Mouse (Mus musculus): ENCODE results near the gene Hoxa1. TPM values are rescaled to one million over a fixed set of nuclear protein-coding genes. Genes with fewer than 3 reads are reported as not detected.

The Hoxa1 gene
- polyA plus RNA-seq, 1 experiment from 2014 or later, result 0.57 TPM

DNA sequence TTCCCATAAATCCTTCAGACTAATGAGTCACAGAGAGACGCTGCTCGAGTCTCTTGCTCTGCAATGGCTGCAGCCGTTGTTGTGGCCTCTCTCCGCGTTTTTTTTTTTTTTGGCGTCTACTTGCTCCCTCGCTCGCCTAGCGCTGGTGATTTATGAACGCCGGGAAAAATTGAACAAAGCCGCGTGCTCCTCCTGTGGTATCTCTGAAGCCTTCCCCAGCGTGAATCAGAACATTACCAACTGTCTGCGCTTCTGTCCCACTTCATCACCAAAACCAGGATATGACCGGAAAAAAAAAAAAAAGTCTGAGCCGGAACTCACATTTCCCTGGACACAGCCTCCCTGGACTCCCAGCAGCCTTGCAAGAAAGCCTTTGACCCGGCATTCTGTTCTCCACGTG, 27.1 kb upstream of the Hoxa1 start:
- WGBS, result 2% methylated on average over 19 of the region's 19 CpGs
- DNase-seq (ENCODE audit: low spot score), result no peak
- Histone ChIP-seq H3K27ac (replicated peaks) (no peak overlapping the region), H3K4me3 (no peak overlapping the region), H3K4me1 (no peaks in the 10 kb centered on the region), H3K27me3 (replicated peaks; ENCODE audit: low read depth, poor library complexity, severe bottlenecking) (peaks cover 100% of the 10 kb centered on the region), H3K9me3 (no peaks in the 10 kb centered on the region), H3K36me3 (replicated peaks) (no peaks in the 10 kb centered on the region)

DNA sequence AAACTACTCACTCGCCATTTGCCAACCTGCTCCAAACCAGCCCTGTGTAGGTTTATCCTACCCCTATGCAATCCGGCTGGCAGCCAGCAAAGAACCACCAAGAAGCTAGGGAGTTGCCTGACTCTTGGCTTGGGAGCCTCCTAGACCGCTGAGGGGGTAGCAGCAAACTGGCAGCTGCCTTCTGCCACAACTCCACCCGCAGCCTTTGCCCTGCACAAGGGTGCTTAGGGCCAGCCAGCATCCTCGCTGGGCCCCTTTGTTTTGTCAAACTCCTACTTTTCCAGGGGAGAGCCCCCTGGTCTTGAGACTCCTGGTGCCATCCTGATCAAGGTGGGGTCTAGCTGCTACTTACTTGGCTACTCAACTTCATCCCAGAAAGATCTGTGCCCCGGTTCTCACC, 26.6 kb upstream of the Hoxa1 start:
- Histone ChIP-seq H3K9me3 (no peaks in the 10 kb centered on the region), H3K4me1 (no peaks in the 10 kb centered on the region), H3K36me3 (replicated peaks) (no peaks in the 10 kb centered on the region), H3K27me3 (replicated peaks; ENCODE audit: low read depth, poor library complexity, severe bottlenecking) (peaks cover 100% of the 10 kb centered on the region), H3K4me3 (no peak overlapping the region), H3K27ac (replicated peaks) (no peak overlapping the region)
- WGBS, result 1% methylated on average over 6 of the region's 6 CpGs
- peak; percentile 36 for DNase-seq (ENCODE audit: low spot score)

GRCm38 (mm10) chr6:52183311-52184080, 25.4 kb upstream of the Hoxa1 start:
- no peaks in the 10 kb centered on the region for H3K36me3 ChIP-seq (replicated peaks)
- no peak for DNase-seq (ENCODE audit: low spot score)
- no peaks in the 10 kb centered on the region for H3K4me1 ChIP-seq
- H3K27ac ChIP-seq (replicated peaks), result no peak overlapping the region
- H3K4me3 ChIP-seq, result no peak overlapping the region
- H3K27me3 ChIP-seq (replicated peaks; ENCODE audit: low read depth, poor library complexity, severe bottlenecking), result peaks cover 100% of the 10 kb centered on the region
- 8% methylated on average over 10 of the region's 10 CpGs for WGBS
- no peaks in the 10 kb centered on the region for H3K9me3 ChIP-seq

GRCm38 (mm10) chr6:52182793-52183192, 24.7 kb upstream of the Hoxa1 start:
- no peaks in the 10 kb centered on the region for H3K9me3 ChIP-seq
- H3K4me3 ChIP-seq, result no peak overlapping the region
- H3K27me3 ChIP-seq (replicated peaks; ENCODE audit: low read depth, poor library complexity, severe bottlenecking), result peaks cover 100% of the 10 kb centered on the region
- H3K36me3 ChIP-seq (replicated peaks), result no peaks in the 10 kb centered on the region
- DNase-seq (ENCODE audit: low spot score), result no peak
- no peaks in the 10 kb centered on the region for H3K4me1 ChIP-seq
- WGBS, result 9% methylated on average over 1 of the region's 1 CpGs
- no peak overlapping the region for H3K27ac ChIP-seq (replicated peaks)

GRCm38 (mm10) chr6:52182030-52182429, 23.9 kb upstream of the Hoxa1 start:
- Histone ChIP-seq H3K27me3 (replicated peaks; ENCODE audit: low read depth, poor library complexity, severe bottlenecking) (peaks cover 100% of the 10 kb centered on the region), H3K36me3 (replicated peaks) (no peaks in the 10 kb centered on the region), H3K9me3 (no peaks in the 10 kb centered on the region), H3K27ac (replicated peaks) (no peak overlapping the region), H3K4me1 (no peaks in the 10 kb centered on the region), H3K4me3 (no peak overlapping the region)
- 11% methylated on average over 2 of the region's 2 CpGs for WGBS
- DNase-seq (ENCODE audit: low spot score), result no peak

DNA sequence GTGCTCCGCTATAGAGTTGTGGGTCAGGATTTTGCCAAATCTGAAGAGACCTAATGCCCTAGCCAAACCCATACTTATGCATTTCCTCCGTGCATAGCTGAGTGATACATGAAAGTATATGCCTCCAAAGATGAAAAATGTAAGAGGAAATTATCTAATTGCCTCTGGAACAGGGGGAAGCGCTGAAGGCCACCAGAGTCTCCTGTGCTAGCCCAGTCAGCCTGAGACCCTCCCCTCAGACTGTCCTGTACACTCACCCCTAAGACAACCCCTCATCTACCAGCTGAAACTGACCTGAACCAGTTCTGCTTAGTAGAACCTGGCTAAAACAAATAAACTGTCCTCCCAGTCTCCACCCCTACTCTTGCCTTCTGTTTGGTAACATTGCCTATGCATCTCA, 22.6 kb upstream of the Hoxa1 start:
- Histone ChIP-seq H3K27ac (replicated peaks) (no peak overlapping the region), H3K4me3 (no peak overlapping the region), H3K27me3 (replicated peaks; ENCODE audit: low read depth, poor library complexity, severe bottlenecking) (peaks cover 100% of the 10 kb centered on the region), H3K4me1 (peaks cover 3% of the 10 kb centered on the region), H3K9me3 (no peaks in the 10 kb centered on the region), H3K36me3 (replicated peaks) (no peaks in the 10 kb centered on the region)
- 3% methylated on average over 3 of the region's 3 CpGs for WGBS
- DNase-seq (ENCODE audit: low spot score), result no peak

DNA sequence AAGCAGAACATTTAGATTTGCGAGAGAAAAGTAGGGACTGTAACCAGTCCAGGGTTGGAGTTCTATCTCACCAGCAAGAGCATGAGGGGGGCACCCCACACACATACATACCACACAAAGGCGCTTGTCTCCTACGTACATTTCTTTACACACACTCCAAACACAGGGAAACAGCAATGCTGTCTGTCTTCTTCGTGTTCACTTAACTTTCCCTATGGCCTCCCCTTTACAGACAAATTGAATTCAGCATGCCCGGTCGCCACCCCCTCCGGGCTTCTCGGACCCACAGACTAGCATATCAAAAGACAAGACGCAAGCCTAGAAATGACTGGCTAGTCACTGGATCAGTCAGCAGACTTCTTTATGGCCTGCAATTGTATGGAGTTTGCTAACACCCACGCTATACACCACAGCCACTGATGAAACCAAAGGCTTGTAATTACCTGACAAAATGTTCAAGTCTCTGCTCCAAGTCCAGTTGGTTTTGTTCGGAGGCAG, 22.1 kb upstream of the Hoxa1 start:
- no peaks in the 10 kb centered on the region for H3K36me3 ChIP-seq (replicated peaks)
- H3K4me1 ChIP-seq, result peaks cover 7% of the 10 kb centered on the region
- H3K27ac ChIP-seq (replicated peaks), result no peak overlapping the region
- no peak overlapping the region; the same call in 1 of the 2 replicates for H3K4me3 ChIP-seq
- no peak for DNase-seq (ENCODE audit: low spot score)
- H3K27me3 ChIP-seq (replicated peaks; ENCODE audit: low read depth, poor library complexity, severe bottlenecking), result peaks cover 100% of the 10 kb centered on the region
- 2% methylated on average over 11 of the region's 11 CpGs for WGBS
- H3K9me3 ChIP-seq, result no peaks in the 10 kb centered on the region

- H3K27ac ChIP-seq (replicated peaks), result 0 out of 2 replicates have a peak overlapping the region, but pooled peaks have one; percentile 1
- H3K9me3 ChIP-seq, result no peaks in the 10 kb centered on the region
- no peak for DNase-seq (ENCODE audit: low spot score)
- under 1% methylated on average over 10 of the region's 10 CpGs for WGBS
- H3K4me1 ChIP-seq, result peaks cover 7% of the 10 kb centered on the region
- no peaks in the 10 kb centered on the region for H3K36me3 ChIP-seq (replicated peaks)
- peak overlapping the region; percentile 46 for H3K4me3 ChIP-seq
- peaks cover 100% of the 10 kb centered on the region for H3K27me3 ChIP-seq (replicated peaks; ENCODE audit: low read depth, poor library complexity, severe bottlenecking)
Observed at GRCm38 (mm10) chr6:52179690-52180089, 21.6 kb upstream of the Hoxa1 start.

DNA sequence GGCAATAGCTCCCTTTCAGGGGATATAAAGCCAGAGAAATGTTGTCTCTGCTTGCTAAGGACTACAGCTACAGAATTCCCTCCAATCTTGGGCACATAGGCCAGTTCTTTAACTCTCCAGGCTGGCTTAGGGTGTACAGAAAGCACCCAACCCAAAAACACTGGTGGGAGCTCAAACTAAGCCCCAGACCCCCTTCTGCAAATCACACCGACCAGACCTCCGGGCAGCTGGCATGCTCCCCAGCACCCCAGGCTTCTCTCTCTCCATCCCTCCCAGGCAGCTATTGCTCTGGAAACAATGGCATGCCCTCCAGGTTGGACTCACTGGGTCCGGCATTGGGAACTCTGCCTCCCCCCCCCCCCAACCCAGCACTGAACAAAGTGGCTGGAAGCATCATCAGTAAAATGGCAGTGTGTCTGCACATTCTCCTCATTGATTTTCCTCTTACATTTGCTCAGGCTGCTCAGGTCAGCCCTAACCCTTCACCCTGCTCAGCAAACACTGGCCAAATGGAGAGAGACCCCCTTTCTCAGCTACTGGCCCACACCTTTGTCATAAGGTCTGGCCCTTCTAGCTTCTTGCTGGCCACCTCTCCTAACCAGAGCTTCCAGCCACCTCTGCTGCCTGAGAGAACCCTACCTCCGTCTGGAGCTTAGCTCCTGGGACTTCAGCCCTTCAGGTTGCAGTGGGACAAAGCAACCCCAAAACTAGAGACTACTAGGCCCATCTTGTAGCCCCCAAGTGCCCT, 21.0 kb upstream of the Hoxa1 start:
- Histone ChIP-seq H3K36me3 (replicated peaks) (no peaks in the 10 kb centered on the region), H3K27ac (replicated peaks) (0 out of 2 replicates have a peak overlapping the region, but pooled peaks have one; percentile 41), H3K9me3 (no peaks in the 10 kb centered on the region), H3K27me3 (replicated peaks; ENCODE audit: low read depth, poor library complexity, severe bottlenecking) (peaks cover 100% of the 10 kb centered on the region), H3K4me3 (peak overlapping the region; percentile 46), H3K4me1 (peaks cover 7% of the 10 kb centered on the region)
- under 1% methylated on average over 4 of the region's 4 CpGs for WGBS
- DNase-seq (ENCODE audit: low spot score), result peak; percentile 49

DNA sequence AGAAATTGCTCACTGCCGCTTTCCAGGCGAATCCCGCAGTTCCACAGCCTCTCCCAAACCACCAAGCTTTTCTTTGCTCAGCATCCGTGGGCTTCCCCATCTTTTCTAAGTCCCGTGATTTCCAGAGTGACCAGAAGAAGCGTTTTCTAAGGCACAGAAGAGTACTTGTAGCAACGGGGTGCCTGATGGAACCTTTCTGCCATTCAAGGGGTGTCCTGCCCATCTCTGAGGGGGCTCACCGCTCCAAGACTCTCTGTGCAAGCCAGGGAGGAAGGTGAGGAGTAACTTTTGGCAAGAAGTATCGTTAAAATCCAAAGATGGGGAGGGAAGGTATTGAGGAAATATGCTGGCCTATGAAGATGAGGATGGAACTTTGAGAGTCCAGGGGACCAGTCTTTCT, 19.7 kb upstream of the Hoxa1 start:
- no peaks in the 10 kb centered on the region for H3K9me3 ChIP-seq
- H3K27me3 ChIP-seq (replicated peaks; ENCODE audit: low read depth, poor library complexity, severe bottlenecking), result peaks cover 100% of the 10 kb centered on the region
- H3K4me3 ChIP-seq, result peak overlapping the region; percentile 46
- DNase-seq (ENCODE audit: low spot score), result peak; percentile 53
- H3K4me1 ChIP-seq, result peaks cover 9% of the 10 kb centered on the region
- H3K36me3 ChIP-seq (replicated peaks), result no peaks in the 10 kb centered on the region
- H3K27ac ChIP-seq (replicated peaks), result peak overlapping the region; percentile 73; the same call in 1 of the 2 replicates
- WGBS, result 1% methylated on average over 9 of the region's 9 CpGs

- Histone ChIP-seq H3K36me3 (replicated peaks) (no peaks in the 10 kb centered on the region), H3K27ac (replicated peaks) (peak within 1 kb of the TSS; percentile 73), H3K4me1 (peaks cover 15% of the 10 kb centered on the region), H3K4me3 (peak within 1 kb of the TSS; percentile 46), H3K9me3 (no peaks in the 10 kb centered on the region), H3K27me3 (replicated peaks; ENCODE audit: low read depth, poor library complexity, severe bottlenecking) (peaks cover 100% of the 10 kb centered on the region)
- WGBS, result under 1% methylated on average over 36 of the region's 36 CpGs
- peak; percentile 63 for DNase-seq (ENCODE audit: low spot score)
Observed at GRCm38 (mm10) chr6:52177061-52177735, 19.1 kb upstream of the Hoxa1 start, which contains the start of gene 5730596B20Rik. TSS of gene 5730596B20Rik (plus strand) at chr6:52177498.

DNA sequence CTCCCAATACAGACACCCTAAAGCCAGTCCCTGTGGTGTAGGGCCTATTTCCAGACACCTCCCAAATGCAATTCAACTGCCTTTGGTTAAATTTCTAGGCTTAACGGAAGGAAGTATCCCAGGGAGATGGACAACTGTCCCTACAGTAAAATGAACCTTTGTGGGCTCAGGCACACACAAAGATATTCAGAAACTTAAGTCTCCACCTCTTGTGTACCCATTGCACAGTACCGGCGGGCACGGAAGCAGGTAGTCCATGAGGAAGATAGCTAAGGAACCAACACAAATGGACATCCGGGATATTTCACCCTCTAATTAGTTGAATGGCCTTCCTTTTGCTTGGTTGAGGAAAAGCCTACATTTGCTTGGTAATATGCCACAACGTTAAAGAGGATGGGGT, 18.3 kb upstream of the Hoxa1 start:
- Histone ChIP-seq H3K4me3 (peak overlapping the region; percentile 46), H3K36me3 (replicated peaks) (no peaks in the 10 kb centered on the region), H3K27me3 (replicated peaks; ENCODE audit: low read depth, poor library complexity, severe bottlenecking) (peaks cover 100% of the 10 kb centered on the region), H3K9me3 (no peaks in the 10 kb centered on the region), H3K4me1 (peaks cover 23% of the 10 kb centered on the region), H3K27ac (replicated peaks) (peak overlapping the region; percentile 73; the same call in 1 of the 2 replicates)
- under 1% methylated on average over 6 of the region's 6 CpGs for WGBS
- peak; percentile 38 for DNase-seq (ENCODE audit: low spot score)

All from embryonic facial prominence, embryonic 10.5 days (tissue).